In genomic region chr1:93157566-93157965, GRCm38 (mm10) we compare ENCODE assay signal across 23 mouse cellular contexts. TPM values are rescaled to one million over a fixed set of nuclear protein-coding genes. Genes with fewer than 3 reads are reported as not detected.
DNase-seq lines count a peak whose midpoint lies in the region; ATAC-seq lines count a peak whose summit lies in the region.
"Had no signal": no experiment of that assay in that cellular context is flagged by ENCODE, and none has a peak within 500 bp of the region (broad histone marks: within the 10 kb centered on the region; RNA-seq: fewer than 3 reads in every experiment).

No protein-coding gene starts in this region.

- no peaks in the 10 kb centered on the region for H3K9me3 ChIP-seq in embryonic facial prominence, embryonic 14.5 days (ENCODE audit: control insufficient read depth, low read length)
- H3K9me3 ChIP-seq in embryonic facial prominence, embryonic 10.5 days, result no peaks in the 10 kb centered on the region
- no peaks in the 10 kb centered on the region for H3K9me3 ChIP-seq in intestine, embryonic 15.5 days
- H3K9me3 ChIP-seq in forebrain, embryonic 11.5 days (ENCODE audit: control insufficient read depth, low read length), result no peaks in the 10 kb centered on the region
- H3K9me3 ChIP-seq: heart, embryonic 12.5 days; neural tube, embryonic 15.5 days had no signal

- no peak overlapping the region for H3K9ac ChIP-seq in embryonic facial prominence, embryonic 14.5 days (ENCODE audit: low read depth, low read length)
- H3K9ac ChIP-seq in intestine, embryonic 15.5 days, result no peak overlapping the region
- no peak overlapping the region for H3K9ac ChIP-seq in forebrain, embryonic 11.5 days (ENCODE audit: low read length)
- H3K9ac ChIP-seq: heart, embryonic 12.5 days; neural tube, embryonic 15.5 days had no signal

- no peak overlapping the region for H3K27ac ChIP-seq in embryonic facial prominence, embryonic 14.5 days (replicated peaks; ENCODE audit: low read depth, low read length)
- no peak overlapping the region for H3K27ac ChIP-seq in embryonic facial prominence, embryonic 10.5 days (replicated peaks)
- no peak overlapping the region for H3K27ac ChIP-seq in intestine, embryonic 15.5 days
- H3K27ac ChIP-seq in forebrain, embryonic 11.5 days (ENCODE audit: low read depth, low read length), result no peak overlapping the region
- H3K27ac ChIP-seq: layer of hippocampus, adult 2 months; neural tube, embryonic 15.5 days had no signal

- H3K4me3 ChIP-seq in embryonic facial prominence, embryonic 14.5 days (ENCODE audit: low read depth, low read length), result no peak overlapping the region
- H3K4me3 ChIP-seq in embryonic facial prominence, embryonic 10.5 days, result no peak overlapping the region
- no peak overlapping the region for H3K4me3 ChIP-seq in intestine, embryonic 15.5 days (replicated peaks)
- no peak overlapping the region for H3K4me3 ChIP-seq in forebrain, embryonic 11.5 days (ENCODE audit: low read depth, low read length)
- H3K4me3 ChIP-seq: heart, embryonic 12.5 days; layer of hippocampus, adult 2 months; myocyte; neural tube, embryonic 15.5 days had no signal

- WGBS in embryonic facial prominence, embryonic 14.5 days, result 80% methylated on average over 4 of the region's 4 CpGs
- WGBS in embryonic facial prominence, embryonic 10.5 days, result 80% methylated on average over 4 of the region's 4 CpGs
- WGBS in intestine, embryonic 15.5 days, result 78% methylated on average over 4 of the region's 4 CpGs
- WGBS in forebrain, embryonic 11.5 days, result 82% methylated on average over 4 of the region's 4 CpGs

- no peak overlapping the region for H3K4me2 ChIP-seq in embryonic facial prominence, embryonic 14.5 days (ENCODE audit: low read depth, low read length)
- no peak overlapping the region for H3K4me2 ChIP-seq in intestine, embryonic 15.5 days (replicated peaks)
- no peak overlapping the region for H3K4me2 ChIP-seq in forebrain, embryonic 11.5 days (ENCODE audit: low read depth, low read length, severe bottlenecking)
- H3K4me2 ChIP-seq: heart, embryonic 12.5 days; neural tube, embryonic 15.5 days had no signal

- peak; percentile 39; the same call in 1 of the 2 replicates for ATAC-seq in embryonic facial prominence, embryonic 14.5 days (ENCODE audit: low read depth)
- ATAC-seq in intestine, embryonic 15.5 days, result peak; percentile 24; the same call in 1 of the 2 replicates
- ATAC-seq in forebrain, embryonic 11.5 days (replicated peaks; ENCODE audit: low FRiP score), result no peak
- ATAC-seq: forebrain, embryonic 14.5 days had no signal

- DNase-seq in embryonic facial prominence, embryonic 14.5 days (ENCODE audit: low spot score), result no peak
- DNase-seq in embryonic facial prominence, embryonic 10.5 days (ENCODE audit: low spot score), result no peak
- DNase-seq in kidney, postnatal 25 days, result peak; percentile 64 to 78
- peak; percentile 62 for DNase-seq in lung, postnatal 14 days
- no peak for DNase-seq in thymus, adult 18-20 months
- DNase-seq in forebrain, embryonic 11.5 days (ENCODE audit: low spot score), result no peak
- no peak for DNase-seq in heart, adult 9 months (ENCODE audit: low spot score in 2 of 2)
- DNase-seq: adrenal gland, adult 2 months; cerebellum, adult 11-12 months; heart, postnatal 36 days; left cerebral cortex, postnatal 4 days; midbrain, embryonic 14.5 days had no signal

- H3K4me1 ChIP-seq in embryonic facial prominence, embryonic 14.5 days (ENCODE audit: control insufficient read depth, insufficient read depth, low read length), result no peaks in the 10 kb centered on the region
- peaks cover 18% of the 10 kb centered on the region for H3K4me1 ChIP-seq in embryonic facial prominence, embryonic 10.5 days
- peaks cover 18% of the 10 kb centered on the region; the same call in 1 of the 2 replicates for H3K4me1 ChIP-seq in intestine, embryonic 15.5 days (replicated peaks)
- H3K4me1 ChIP-seq in forebrain, embryonic 11.5 days (replicated peaks; ENCODE audit: control insufficient read depth, insufficient read depth, low read length), result no peaks in the 10 kb centered on the region
- H3K4me1 ChIP-seq: neural tube, embryonic 15.5 days had no signal

- H3K36me3 ChIP-seq in embryonic facial prominence, embryonic 14.5 days (ENCODE audit: control insufficient read depth, insufficient read depth, low read length), result no peaks in the 10 kb centered on the region
- H3K36me3 ChIP-seq in embryonic facial prominence, embryonic 10.5 days (replicated peaks), result no peaks in the 10 kb centered on the region
- H3K36me3 ChIP-seq in intestine, embryonic 15.5 days, result no peaks in the 10 kb centered on the region
- H3K36me3 ChIP-seq in forebrain, embryonic 11.5 days (ENCODE audit: control insufficient read depth, insufficient read depth, low read length), result no peaks in the 10 kb centered on the region
- H3K36me3 ChIP-seq: heart, embryonic 12.5 days; neural tube, embryonic 15.5 days had no signal

- no peaks in the 10 kb centered on the region for H3K27me3 ChIP-seq in embryonic facial prominence, embryonic 14.5 days (replicated peaks; ENCODE audit: control insufficient read depth, insufficient read depth, low read length)
- no peaks in the 10 kb centered on the region for H3K27me3 ChIP-seq in embryonic facial prominence, embryonic 10.5 days (replicated peaks; ENCODE audit: low read depth, poor library complexity, severe bottlenecking)
- no peaks in the 10 kb centered on the region for H3K27me3 ChIP-seq in intestine, embryonic 15.5 days (replicated peaks)
- H3K27me3 ChIP-seq in forebrain, embryonic 11.5 days (ENCODE audit: control insufficient read depth, insufficient read depth, low read length), result no peaks in the 10 kb centered on the region
- H3K27me3 ChIP-seq: neural tube, embryonic 15.5 days had no signal

RNA-seq across cellular contexts. Expression of gene 2310007B03Rik, which starts 3.2 kb away (rescaled TPM):
- polyA plus RNA-seq in embryonic facial prominence, embryonic 14.5 days (2014; fragmentation: Nextera tagmentation; extraction: Ambion mirVana), result 4.2 and 6.2 TPM in 2 replicates
- 0.87 and 1.5 TPM in 2 replicates for polyA plus RNA-seq in embryonic facial prominence, embryonic 10.5 days (2016; fragmentation: Nextera tagmentation; extraction: Ambion mirVana)
- 8.7 and 10.4 TPM in 2 replicates for polyA plus RNA-seq in intestine, embryonic 15.5 days (2015; fragmentation: Nextera tagmentation; extraction: Ambion mirVana)
- polyA plus RNA-seq in forebrain, embryonic 11.5 days (2014; fragmentation: Nextera tagmentation; extraction: Ambion mirVana), result 0.29 and 0.64 TPM in 2 replicates
- polyA plus RNA-seq: adrenal gland, adult 2 months; cortical plate, adult 2 months; heart, embryonic 12.5 days; midbrain, embryonic 14.5 days had no signal

RNA-seq across cellular contexts. Expression of gene Crocc2, which starts 11.0 kb away (rescaled TPM):
- polyA plus RNA-seq in embryonic facial prominence, embryonic 14.5 days (2014; fragmentation: Nextera tagmentation; extraction: Ambion mirVana), result 0.56 and 3.0 TPM in 2 replicates
- polyA plus RNA-seq in embryonic facial prominence, embryonic 10.5 days (2016; fragmentation: Nextera tagmentation; extraction: Ambion mirVana), result 0.19 and 0.20 TPM in 2 replicates
- 0.04 and 0.13 TPM in 2 replicates for polyA plus RNA-seq in intestine, embryonic 15.5 days (2015; fragmentation: Nextera tagmentation; extraction: Ambion mirVana)
- 0.04 and 0.07 TPM in 2 replicates for polyA plus RNA-seq in forebrain, embryonic 11.5 days (2014; fragmentation: Nextera tagmentation; extraction: Ambion mirVana)
- polyA plus RNA-seq: liver, adult 2 months; myocyte had no signal

RNA-seq across cellular contexts. Expression of gene Agxt, which starts 22.5 kb away (rescaled TPM):
- not detected in 2 replicates for polyA plus RNA-seq in embryonic facial prominence, embryonic 14.5 days (2014; fragmentation: Nextera tagmentation; extraction: Ambion mirVana)
- polyA plus RNA-seq in embryonic facial prominence, embryonic 10.5 days (2016; fragmentation: Nextera tagmentation; extraction: Ambion mirVana), result not detected in 2 replicates
- polyA plus RNA-seq in intestine, embryonic 15.5 days (2015; fragmentation: Nextera tagmentation; extraction: Ambion mirVana), result 0.59 and 0.62 TPM in 2 replicates
- not detected in 2 replicates for polyA plus RNA-seq in forebrain, embryonic 11.5 days (2014; fragmentation: Nextera tagmentation; extraction: Ambion mirVana)
- polyA plus RNA-seq: brain, embryonic 14.5 days; cortical plate, adult 2 months; forebrain, embryonic 14.5 days; gonadal fat pad, adult 2 months; heart, embryonic 12.5 days; midbrain, embryonic 14.5 days; myocyte; neural tube, embryonic 15.5 days; urinary bladder, adult 2 months had no signal

RNA-seq across cellular contexts. Expression of gene Kif1a, which starts 55.8 kb away (rescaled TPM):
- 30.7 and 32.4 TPM in 2 replicates for polyA plus RNA-seq in embryonic facial prominence, embryonic 14.5 days (2014; fragmentation: Nextera tagmentation; extraction: Ambion mirVana)
- 23.9 and 27.5 TPM in 2 replicates for polyA plus RNA-seq in embryonic facial prominence, embryonic 10.5 days (2016; fragmentation: Nextera tagmentation; extraction: Ambion mirVana)
- 18.3 and 21.4 TPM in 2 replicates for polyA plus RNA-seq in intestine, embryonic 15.5 days (2015; fragmentation: Nextera tagmentation; extraction: Ambion mirVana)
- polyA plus RNA-seq in forebrain, embryonic 11.5 days (2014; fragmentation: Nextera tagmentation; extraction: Ambion mirVana), result 79.7 and 86.0 TPM in 2 replicates

Comparison
In these comparisons a context has a peak if more than half of its experiments do, and no peak if none do; other contexts are left out.
1. DNase-seq: peak in kidney, postnatal 25 days (2 of 2) and lung, postnatal 14 days (single experiment); none in embryonic facial prominence, embryonic 14.5 days (single experiment), embryonic facial prominence, embryonic 10.5 days (single experiment), thymus, adult 18-20 months (0 of 2), forebrain, embryonic 11.5 days (single experiment) and heart, adult 9 months (0 of 2).